Mouse (Mus musculus) kidney, postnatal 0 days (tissue): Measurements from ENCODE around the gene Ttl. TPM values are rescaled to one million over a fixed set of nuclear protein-coding genes. Genes with fewer than 3 reads are reported as not detected.

Source experiments
- ATAC-seq: fragments of 200-750 bp; cut with Nextera tagmentation; replicated peaks from 2 replicates; pipeline ENCODE4 v1.8.0; 2017; ENCODE audit warnings: low read depth, moderate number of reproducible peaks, moderate TSS enrichment, moderate library complexity; ENCODE audit not compliant: low FRiP score
- DNase-seq: peaks from one replicate; pipeline ENCODE4 v3.0.0-alpha.2; 2016; ENCODE audit warnings: low spot score
- H3K27ac ChIP-seq: fragments of 300-500 bp; sonication (generic); 2 replicates; pipeline ENCODE4 v1.5.1; 2014; ENCODE audit warnings: mild to moderate bottlenecking
- H3K27me3 ChIP-seq: fragments of 300-500 bp; sonication (generic); 2 replicates; pipeline ENCODE4 v1.6.1; 2014; ENCODE audit warnings: low read length, mixed read lengths; ENCODE audit not compliant: insufficient read depth
- H3K36me3 ChIP-seq: fragments of 300-500 bp; sonication (generic); 2 replicates; pipeline ENCODE4 v1.6.1; 2014; ENCODE audit warnings: low read length, mixed read lengths; ENCODE audit not compliant: insufficient read depth
- H3K4me1 ChIP-seq: fragments of 300-500 bp; sonication (generic); replicated peaks from 2 replicates; pipeline ENCODE4 v1.6.1; 2014; ENCODE audit warnings: antibody characterized with exemption, low read length, mixed read lengths; ENCODE audit not compliant: insufficient read depth
- H3K4me2 ChIP-seq: fragments of 300-500 bp; sonication (generic); 2 replicates; pipeline ENCODE4 v1.6.1; 2014; ENCODE audit warnings: mild to moderate bottlenecking, low read length, moderate library complexity, mixed read lengths
- H3K4me3 ChIP-seq: fragments of 300-500 bp; sonication (generic); replicated peaks from 2 replicates; pipeline ENCODE4 v1.5.1; 2014; ENCODE audit warnings: low read depth, low read length
- H3K9ac ChIP-seq: fragments of 300-500 bp; sonication (generic); 2 replicates; pipeline ENCODE4 v1.6.1; 2014; ENCODE audit warnings: low read depth, low read length
- H3K9me3 ChIP-seq: fragments of 300-500 bp; sonication (generic); replicated peaks from 2 replicates; pipeline ENCODE4 v1.6.1; 2016; ENCODE audit warnings: low read length, inconsistent platforms, mixed read lengths
- CTCF ChIP-seq: IDR thresholded peaks from 2 replicates; pipeline ENCODE4 v1.5.1; 2016; ENCODE audit warnings: antibody characterized with exemption, low read depth, mild to moderate bottlenecking, moderate library complexity
- WGBS: fragments of 180-500 bp; shearing (Covaris S2); extraction: QIAGEN DNeasy Blood & Tissue Kit; methylation state at CpG from one replicate; pipeline ENCODE4 v1.1.7; 2014; 5-methylcytosine and 5-hydroxymethylcytosine counted together
- polyA plus RNA-seq: library from polyadenylated mRNA; unstranded; fragments of >200 nt; fragmentation: Nextera tagmentation; extraction: Ambion mirVana; gene quantifications from 2 replicates; pipeline ENCODE4 v1.2.1, GENCODE M21; 2015

Ttl gene
- polyA plus RNA-seq, 1 experiment from 2014 or later = 10.0 TPM

- ATAC-seq (no peak), DNase-seq (no peak)
- Histone ChIP-seq H3K9ac (no peak overlapping the region), H3K27me3 (no peaks in the 10 kb centered on the region), H3K9me3 (no peaks in the 10 kb centered on the region), H3K4me2 (no peak overlapping the region), H3K36me3 (peaks cover 11% of the 10 kb centered on the region; the same call in 1 of the 2 replicates), H3K27ac (no peak overlapping the region), H3K4me3 (no peak overlapping the region), H3K4me1 (no peaks in the 10 kb centered on the region)
- 85% methylated on average over 18 of the region's 18 CpGs for WGBS
- peak; percentile 22; the same call in 1 of the 2 replicates for TF ChIP-seq CTCF
Measured at GRCm38 (mm10) chr2:129093926-129094724, 28.4 kb downstream of the Ttl start.

DNA sequence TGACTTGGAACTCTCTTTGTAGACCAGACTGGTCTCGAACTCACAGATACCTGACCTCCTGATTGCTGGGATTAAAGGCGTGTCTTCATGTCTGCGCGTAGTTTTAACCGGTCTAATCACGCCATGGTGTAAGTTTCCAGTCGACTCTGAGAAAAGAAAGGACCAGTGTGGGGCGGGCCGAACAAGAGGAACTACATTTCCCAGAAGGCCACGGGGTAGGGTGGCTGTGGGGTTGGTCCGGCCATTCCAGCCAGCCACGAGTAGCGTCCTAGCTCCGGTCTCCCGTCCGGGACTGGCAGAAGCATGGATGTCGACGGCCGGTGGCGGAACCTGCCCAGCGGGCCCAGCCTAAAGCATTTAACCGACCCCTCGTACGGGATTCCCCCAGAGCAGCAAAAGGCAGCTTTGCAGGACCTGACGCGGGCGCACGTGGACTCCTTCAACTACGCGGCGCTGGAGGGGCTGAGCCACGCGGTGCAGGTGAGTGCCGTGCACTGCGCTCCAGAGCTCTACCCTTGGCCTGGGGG is 35.1 kb downstream of the Ttl start, which contains the start of gene Polr1b:
Polr1b (plus strand) TSS at position 212 of the 527 bp plus-strand sequence.
- H3K27ac ChIP-seq = no peak within 1 kb of the TSS

GRCm38 (mm10) chr2:129112924-129113323 is 47.2 kb downstream of the Ttl start:
- H3K27me3 ChIP-seq = no peaks in the 10 kb centered on the region
- 94% methylated on average over 5 of the region's 5 CpGs for WGBS
- H3K9me3 ChIP-seq = no peaks in the 10 kb centered on the region
- no peak overlapping the region for H3K9ac ChIP-seq
- DNase-seq = no peak
- no peak for ATAC-seq
- no peak overlapping the region for H3K27ac ChIP-seq
- H3K4me1 ChIP-seq = no peaks in the 10 kb centered on the region
- peaks cover 58% of the 10 kb centered on the region for H3K36me3 ChIP-seq
- H3K4me3 ChIP-seq = no peak overlapping the region
- no peak overlapping the region for H3K4me2 ChIP-seq
- TF ChIP-seq CTCF = no peak

More for the DNA sequence above, 35.1 kb downstream of the Ttl start, which contains the start of gene Polr1b:
- peak within 1 kb of the TSS; percentile 61 for H3K9ac ChIP-seq
- peak within 1 kb of the TSS; percentile 67 for H3K4me2 ChIP-seq
- DNase-seq = peak; percentile 98
- H3K9me3 ChIP-seq = no peaks in the 10 kb centered on the region
- no peaks in the 10 kb centered on the region for H3K4me1 ChIP-seq
- H3K27me3 ChIP-seq = no peaks in the 10 kb centered on the region
- peaks cover 17% of the 10 kb centered on the region for H3K36me3 ChIP-seq
- 0% methylated on average over 35 of the region's 35 CpGs for WGBS
- ATAC-seq = peak; percentile 99
- no peak for TF ChIP-seq CTCF
- peak within 1 kb of the TSS; percentile 52 for H3K4me3 ChIP-seq

DNA sequence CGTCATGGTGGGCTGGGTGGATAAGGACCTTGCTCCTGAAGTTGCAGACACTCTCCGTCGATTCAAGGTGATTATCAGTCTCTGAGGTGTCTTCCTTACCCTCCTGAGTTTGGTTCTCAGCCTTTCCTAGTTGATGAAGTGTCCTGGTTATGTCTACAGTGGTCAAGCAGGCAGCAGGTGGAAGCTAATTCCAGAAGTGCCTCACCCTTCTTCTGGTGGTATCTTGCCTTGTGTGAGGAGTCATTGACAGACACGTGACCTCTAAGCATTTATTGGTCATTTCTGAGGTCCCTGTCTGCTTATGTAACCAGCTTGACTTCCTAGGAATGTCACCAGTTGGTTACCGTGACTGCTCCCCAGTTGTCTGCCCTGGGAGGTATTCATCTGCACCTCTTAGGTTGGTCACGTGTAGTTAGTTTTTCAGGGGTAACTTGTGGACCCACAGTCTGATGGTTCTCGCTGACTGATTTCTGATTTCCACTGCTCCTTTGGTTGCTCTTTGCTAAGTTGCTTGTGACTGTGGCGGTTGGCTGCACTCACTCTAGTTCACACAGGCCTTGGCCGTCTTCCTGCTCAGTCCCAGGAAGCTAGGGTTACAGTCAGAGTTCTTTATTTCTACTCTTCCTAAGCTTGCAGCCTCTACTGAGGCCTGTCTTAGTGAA is 50.1 kb downstream of the Ttl start:
- peak; percentile 71 for ATAC-seq
- H3K36me3 ChIP-seq = peaks cover 69% of the 10 kb centered on the region

GRCm38 (mm10) chr2:129116368-129116739 is 50.6 kb downstream of the Ttl start:
- Histone ChIP-seq H3K4me3 (no peak overlapping the region), H3K9ac (no peak overlapping the region), H3K9me3 (no peaks in the 10 kb centered on the region), H3K27me3 (no peaks in the 10 kb centered on the region), H3K4me2 (no peak overlapping the region), H3K36me3 (peaks cover 72% of the 10 kb centered on the region), H3K4me1 (no peaks in the 10 kb centered on the region), H3K27ac (peak overlapping the region; percentile 75)
- 70% methylated on average over 1 of the region's 1 CpGs for WGBS
- TF ChIP-seq CTCF = no peak
- no peak for DNase-seq
- ATAC-seq = peak; percentile 77; the same call in 1 of the 2 replicates

More for the DNA sequence above, 50.1 kb downstream of the Ttl start:
- no peak for DNase-seq
- Histone ChIP-seq H3K9ac (no peak overlapping the region), H3K27ac (peak overlapping the region; percentile 75), H3K4me1 (no peaks in the 10 kb centered on the region), H3K27me3 (no peaks in the 10 kb centered on the region), H3K4me3 (no peak overlapping the region), H3K4me2 (no peak overlapping the region), H3K9me3 (no peaks in the 10 kb centered on the region)
- 76% methylated on average over 9 of the region's 9 CpGs for WGBS
- TF ChIP-seq CTCF = no peak

GRCm38 (mm10) chr2:129118061-129118460 is 52.3 kb downstream of the Ttl start:
- H3K4me1 ChIP-seq = no peaks in the 10 kb centered on the region
- H3K27ac ChIP-seq = no peak overlapping the region
- DNase-seq (no peak), ATAC-seq (no peak)
- WGBS = 84% methylated on average over 12 of the region's 12 CpGs
- H3K27me3 ChIP-seq = no peaks in the 10 kb centered on the region
- H3K9ac ChIP-seq = no peak overlapping the region
- no peak overlapping the region for H3K4me3 ChIP-seq
- no peak overlapping the region for H3K4me2 ChIP-seq
- H3K36me3 ChIP-seq = peaks cover 78% of the 10 kb centered on the region
- H3K9me3 ChIP-seq = no peaks in the 10 kb centered on the region
- no peak for TF ChIP-seq CTCF
